In the genomic region with DNA sequence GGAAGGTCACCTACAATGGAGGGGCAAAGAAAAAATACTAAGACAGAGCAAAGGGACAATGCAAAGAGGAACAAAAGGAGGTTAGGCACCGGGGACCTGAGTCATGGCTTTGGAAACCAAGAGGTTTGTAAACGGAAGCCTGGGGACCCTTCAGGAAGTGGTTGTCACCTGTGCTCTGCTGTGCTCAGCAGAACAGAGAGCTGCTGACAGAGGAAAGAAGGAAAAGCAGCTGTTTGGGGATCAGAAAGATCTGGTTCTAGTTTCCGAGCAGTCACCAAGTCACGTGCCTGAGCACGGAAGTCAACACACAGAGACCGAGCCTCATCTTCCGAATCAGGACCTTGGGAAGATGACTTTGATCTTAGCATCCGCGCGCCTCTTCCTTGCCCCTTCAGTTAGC, we compare ENCODE assay signal across 14 mouse cellular contexts.
DNase-seq lines count a peak whose midpoint lies in the region; ATAC-seq lines count a peak whose summit lies in the region.
"Had no signal": no experiment of that assay in that cellular context is flagged by ENCODE, and none has a peak within 500 bp of the region (broad histone marks: within the 10 kb centered on the region; RNA-seq: fewer than 3 reads in every experiment).

No protein-coding gene starts in this region.

- intact Hi-C loops in heart, postnatal 10 days (cut with DNase I): no loop called here
- intact Hi-C loops in left cerebral cortex, postnatal 25 days (cut with DNase I): no loop called here

- DNase-seq in heart, postnatal 10 days: no peak
- peak; percentile 2 for DNase-seq in T-cell, adult 2 months (ENCODE audit: low spot score)
- peak; percentile 25 to 38 for DNase-seq in thymus, adult 18-20 months
- no peak for DNase-seq in forebrain, embryonic 14.5 days (ENCODE audit: low spot score)
- no peak for DNase-seq in left cerebral cortex, postnatal 25 days (ENCODE audit: low spot score in 2 of 2)
- no peak for DNase-seq in adrenal gland, postnatal 10 days
- DNase-seq: adrenal gland, postnatal 25 days; cerebellum, adult 8-10 months; right cerebral cortex, postnatal 25 days had no signal

- H3K4me1 ChIP-seq in heart, embryonic 12.5 days (replicated peaks): peaks cover 8% of the 10 kb centered on the region
- no peaks in the 10 kb centered on the region for H3K4me1 ChIP-seq in liver, embryonic 15.5 days (replicated peaks)
- H3K4me1 ChIP-seq in forebrain, embryonic 14.5 days (ENCODE audit: control insufficient read depth, insufficient read depth, low read length): no peaks in the 10 kb centered on the region
- H3K4me1 ChIP-seq: embryonic facial prominence, embryonic 12.5 days; intestine, embryonic 15.5 days; stomach, embryonic 15.5 days had no signal

- ATAC-seq in heart, embryonic 12.5 days (ENCODE audit: insufficient number of reproducible peaks, low FRiP score): 0 out of 2 replicates have a peak, but pooled peaks have one; percentile 33
- ATAC-seq in liver, embryonic 15.5 days (ENCODE audit: insufficient read depth): peak; percentile 42; the same call in 1 of the 2 replicates
- ATAC-seq in forebrain, embryonic 14.5 days: no peak
- ATAC-seq: intestine, embryonic 15.5 days had no signal

- no peaks in the 10 kb centered on the region for H3K27me3 ChIP-seq in heart, embryonic 12.5 days (replicated peaks)
- no peaks in the 10 kb centered on the region for H3K27me3 ChIP-seq in liver, embryonic 15.5 days
- no peaks in the 10 kb centered on the region for H3K27me3 ChIP-seq in forebrain, embryonic 14.5 days (replicated peaks; ENCODE audit: control insufficient read depth, insufficient read depth, low read length)
- H3K27me3 ChIP-seq: embryonic facial prominence, embryonic 12.5 days; intestine, embryonic 15.5 days; stomach, embryonic 15.5 days had no signal

- no peak overlapping the region for H3K4me2 ChIP-seq in heart, embryonic 12.5 days
- peak overlapping the region; percentile 13; the same call in 1 of the 2 replicates for H3K4me2 ChIP-seq in liver, embryonic 15.5 days
- H3K4me2 ChIP-seq in forebrain, embryonic 14.5 days (ENCODE audit: low read length): no peak overlapping the region
- H3K4me2 ChIP-seq: embryonic facial prominence, embryonic 12.5 days; intestine, embryonic 15.5 days; stomach, embryonic 15.5 days had no signal

- whole genome bisulfite sequencing in heart, embryonic 12.5 days: 61% methylated on average over 10 of the region's 10 CpGs
- 13% methylated on average over 10 of the region's 10 CpGs for WGBS in liver, embryonic 15.5 days (ENCODE audit: insufficient replicate concordance)
- WGBS in forebrain, embryonic 14.5 days: 85% methylated on average over 10 of the region's 10 CpGs

- peak overlapping the region; percentile 41; the same call in 1 of the 2 replicates for H3K27ac ChIP-seq in heart, embryonic 12.5 days (ENCODE audit: poor library complexity, severe bottlenecking)
- no peak overlapping the region for H3K27ac ChIP-seq in liver, embryonic 15.5 days (replicated peaks)
- H3K27ac ChIP-seq in forebrain, embryonic 14.5 days (ENCODE audit: low read depth, low read length): no peak overlapping the region
- H3K27ac ChIP-seq: embryonic facial prominence, embryonic 12.5 days; intestine, embryonic 15.5 days; stomach, embryonic 15.5 days had no signal

- no peaks in the 10 kb centered on the region for H3K36me3 ChIP-seq in heart, embryonic 12.5 days
- no peaks in the 10 kb centered on the region for H3K36me3 ChIP-seq in liver, embryonic 15.5 days (replicated peaks)
- no peaks in the 10 kb centered on the region for H3K36me3 ChIP-seq in forebrain, embryonic 14.5 days (ENCODE audit: control insufficient read depth, insufficient read depth, low read length)
- H3K36me3 ChIP-seq: embryonic facial prominence, embryonic 12.5 days; intestine, embryonic 15.5 days; stomach, embryonic 15.5 days had no signal

- no peak overlapping the region for H3K4me3 ChIP-seq in heart, embryonic 12.5 days
- H3K4me3 ChIP-seq in liver, embryonic 15.5 days (replicated peaks): no peak overlapping the region
- H3K4me3 ChIP-seq in forebrain, embryonic 14.5 days (ENCODE audit: low read depth, low read length): no peak overlapping the region
- H3K4me3 ChIP-seq: embryonic facial prominence, embryonic 12.5 days; intestine, embryonic 15.5 days; stomach, embryonic 15.5 days had no signal

- no peaks in the 10 kb centered on the region for H3K9me3 ChIP-seq in heart, embryonic 12.5 days (replicated peaks)
- H3K9me3 ChIP-seq in liver, embryonic 15.5 days (replicated peaks): no peaks in the 10 kb centered on the region
- no peaks in the 10 kb centered on the region for H3K9me3 ChIP-seq in forebrain, embryonic 14.5 days (replicated peaks; ENCODE audit: control insufficient read depth, low read length)
- H3K9me3 ChIP-seq: embryonic facial prominence, embryonic 12.5 days; intestine, embryonic 15.5 days; stomach, embryonic 15.5 days had no signal

- no peak overlapping the region for H3K9ac ChIP-seq in heart, embryonic 12.5 days
- no peak overlapping the region for H3K9ac ChIP-seq in liver, embryonic 15.5 days
- no peak overlapping the region for H3K9ac ChIP-seq in forebrain, embryonic 14.5 days (ENCODE audit: low read length)
- H3K9ac ChIP-seq: embryonic facial prominence, embryonic 12.5 days; intestine, embryonic 15.5 days; stomach, embryonic 15.5 days had no signal

Comparison
In these comparisons a context has a peak if more than half of its experiments do, and no peak if none do; other contexts are left out.
1. DNase-seq: peak in T-cell, adult 2 months (single experiment) and thymus, adult 18-20 months (2 of 2); none in heart, postnatal 10 days (0 of 2), forebrain, embryonic 14.5 days (single experiment), left cerebral cortex, postnatal 25 days (0 of 2) and adrenal gland, postnatal 10 days (single experiment).